Mouse (Mus musculus) frontal cortex, adult 2 months (tissue): ENCODE data around the gene Mxd4. TPM values are rescaled to one million over a fixed set of nuclear protein-coding genes. Genes with fewer than 3 reads are reported as not detected.

ENCODE experiments used
- DNase-seq, 2 experiments: peaks; one replicate each; pipeline ENCODE4 v3.0.0; 2022; ENCODE audit warnings: low spot score in 1 of 2; ENCODE audit errors: extremely low spot score in 1 of 2
- polyA plus RNA-seq: library from polyadenylated mRNA; depleted of rRNA; stranded (reverse); fragments of >200 nt; gene quantifications from 2 replicates; pipeline ENCODE4 v1.2.3, GENCODE M21; 2012; rRNA removed

Mxd4 gene
- polyA plus RNA-seq, 1 experiment: 105 TPM

DNA sequence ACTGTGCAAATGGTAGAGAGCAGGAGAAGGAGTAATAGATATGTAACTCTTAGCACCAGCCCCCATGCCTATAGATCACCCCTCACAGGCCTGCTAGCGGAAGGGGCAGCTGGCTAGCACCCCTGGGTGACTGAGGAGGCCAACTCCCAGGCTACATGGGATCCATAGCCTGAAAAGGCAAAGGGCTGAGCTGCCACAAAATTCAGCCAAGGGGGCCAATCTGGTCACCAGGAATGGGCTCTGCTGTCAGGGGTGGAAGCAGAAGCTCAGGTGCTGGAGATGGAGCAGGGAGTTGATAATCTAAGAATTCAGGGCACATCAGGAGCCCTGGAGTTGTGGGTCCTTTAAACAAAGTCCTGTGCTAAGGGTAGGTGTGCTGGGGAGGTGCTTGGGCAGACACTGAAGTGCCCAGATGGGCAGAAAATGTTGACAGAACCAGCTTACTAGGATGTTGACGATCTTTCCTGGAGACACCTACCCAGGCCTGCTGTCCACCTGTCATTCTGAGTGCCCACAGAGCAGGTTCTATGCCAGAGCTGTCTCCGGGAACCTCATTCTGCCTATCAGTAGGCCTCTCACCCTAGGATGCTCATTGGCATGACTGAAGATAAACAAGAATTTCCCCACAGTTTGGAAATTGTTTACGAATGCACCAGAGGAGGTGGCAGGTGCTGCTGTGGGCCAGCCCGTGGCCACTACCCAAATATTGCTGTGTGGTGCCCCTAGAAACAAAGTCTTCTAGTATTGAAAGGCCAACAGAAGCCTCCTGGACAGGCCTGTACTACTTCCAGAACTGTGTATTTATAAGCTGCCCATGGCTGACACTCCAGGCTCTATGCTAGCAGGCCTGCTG, 12.7 kb downstream of the Mxd4 start:
- DNase-seq: no peak

DNA sequence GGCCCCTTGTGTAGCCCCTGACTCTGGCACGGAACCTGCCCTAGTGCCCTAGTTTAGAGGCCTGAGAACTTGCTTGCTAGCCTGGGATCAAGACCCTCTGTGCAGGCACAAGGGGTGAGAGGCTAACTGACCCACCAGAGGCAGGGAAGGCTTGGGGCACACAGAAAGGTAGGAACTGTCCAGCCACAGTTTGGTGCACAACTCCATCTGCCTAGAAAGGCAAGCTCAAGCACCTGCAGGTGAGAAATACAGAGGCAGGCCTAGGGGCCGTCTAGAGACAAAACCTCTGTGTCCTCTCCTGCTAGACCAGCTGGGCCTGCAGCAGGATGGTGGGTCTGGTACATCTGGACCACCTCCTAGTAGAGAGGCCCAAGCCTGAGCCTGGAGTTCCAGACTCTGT, 13.5 kb downstream of the Mxd4 start:
- no peak for DNase-seq

DNA sequence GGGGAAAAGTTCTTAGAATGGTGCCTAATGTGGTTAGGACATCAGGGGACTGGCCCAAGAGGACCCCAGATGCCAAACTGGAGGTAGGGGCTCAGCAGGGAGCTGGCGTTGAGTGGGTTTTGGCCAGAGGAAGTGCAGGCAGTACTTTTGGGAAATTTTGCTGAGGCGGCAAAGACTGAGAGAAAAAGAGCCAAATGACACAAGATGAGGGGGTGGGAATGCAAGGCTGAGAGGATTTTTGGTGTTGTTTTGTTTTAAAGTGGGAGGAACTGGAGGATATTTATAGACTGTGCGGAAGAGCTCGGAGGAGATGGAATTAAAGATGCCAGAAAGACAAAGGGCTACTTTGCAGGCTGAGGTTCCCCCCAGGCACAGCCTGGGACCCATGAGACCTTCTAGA, 16.8 kb downstream of the Mxd4 start:
- peak in 1 of 2 experiments; percentile 56 for DNase-seq

- no peak for DNase-seq
Measured at GRCm38 (mm10) chr5:34169954-34170353, 17.6 kb downstream of the Mxd4 start.

DNA sequence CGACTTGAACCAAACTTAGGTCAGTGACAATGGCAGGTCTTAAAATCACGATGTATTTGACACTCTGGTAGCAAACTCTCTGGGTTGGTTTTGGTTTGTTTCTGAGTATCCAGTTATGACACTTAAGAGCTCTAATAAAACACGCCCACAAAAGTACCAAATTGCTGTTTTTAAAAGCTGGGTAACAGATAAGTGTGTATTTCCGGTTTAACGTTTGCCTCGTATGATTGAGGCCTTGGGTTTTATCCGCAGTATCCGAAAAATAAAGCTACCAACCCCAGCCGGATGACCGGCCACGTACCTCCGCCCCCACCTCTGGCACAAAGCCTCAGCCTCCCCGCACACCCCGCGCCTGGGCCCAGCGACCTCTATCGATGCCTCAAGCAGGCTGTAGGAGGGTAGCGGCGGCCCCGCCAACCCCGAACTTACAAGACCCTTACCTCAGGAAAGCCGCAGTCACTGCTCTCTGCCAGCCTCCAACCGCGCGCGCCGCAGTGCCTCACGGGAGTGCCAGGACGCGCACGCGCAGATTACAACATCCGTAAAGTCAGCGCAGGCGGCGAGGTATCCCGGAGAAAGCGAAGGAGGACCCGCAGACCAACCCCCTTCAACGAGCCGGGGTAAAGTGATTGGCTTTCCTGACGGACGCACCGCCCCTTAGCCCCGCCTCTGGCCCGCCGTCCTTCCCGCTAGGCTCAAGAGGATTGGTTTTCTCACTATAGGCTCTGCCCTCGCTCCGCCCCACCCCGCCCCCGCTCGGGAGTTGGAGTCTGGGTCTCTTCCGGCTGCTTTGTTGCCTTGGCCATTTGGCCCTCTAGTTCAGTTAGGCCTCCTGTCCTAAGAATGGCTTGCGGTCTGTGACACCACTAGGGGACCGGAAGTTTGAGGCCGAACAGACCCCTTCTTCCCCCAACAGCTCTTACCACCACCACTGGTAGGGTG, 18.3 kb downstream of the Mxd4 start, which contains the start of the genes Poln and Haus3:
Gene Poln (minus strand): TSS at position 499 of the 942 bp plus-strand sequence.
Gene Haus3 (minus strand): TSS at position 578 of the 942 bp plus-strand sequence.
- DNase-seq: peak; percentile 97 to 98

DNA sequence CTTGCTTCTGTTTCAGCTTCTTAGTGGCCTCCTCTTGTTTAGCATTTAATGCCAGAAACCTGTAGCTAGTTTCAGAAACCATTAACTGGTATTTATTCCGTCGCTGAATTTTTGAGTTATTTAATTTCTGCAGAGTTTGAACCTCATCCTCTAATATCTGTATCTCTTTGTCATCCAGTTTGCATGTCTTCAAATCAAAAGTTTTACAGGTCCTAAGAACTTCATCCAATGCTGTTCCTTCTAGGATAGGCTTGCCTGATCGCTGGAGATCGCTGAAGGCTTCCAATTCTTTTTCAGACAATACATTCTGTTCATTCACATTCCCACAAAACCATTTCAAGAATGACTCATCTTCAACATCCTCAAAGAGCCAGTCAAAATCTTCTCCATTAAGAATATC, 19.7 kb downstream of the Mxd4 start:
- DNase-seq: no peak

- DNase-seq: no peak
Measured at GRCm38 (mm10) chr5:34165793-34166192, 21.7 kb downstream of the Mxd4 start.

- no peak for DNase-seq
Measured at GRCm38 (mm10) chr5:34148476-34148875, 39.0 kb downstream of the Mxd4 start.

- peak in 1 of 2 experiments; percentile 17 for DNase-seq
Measured at GRCm38 (mm10) chr5:34147554-34147953, 40.0 kb downstream of the Mxd4 start.

DNA sequence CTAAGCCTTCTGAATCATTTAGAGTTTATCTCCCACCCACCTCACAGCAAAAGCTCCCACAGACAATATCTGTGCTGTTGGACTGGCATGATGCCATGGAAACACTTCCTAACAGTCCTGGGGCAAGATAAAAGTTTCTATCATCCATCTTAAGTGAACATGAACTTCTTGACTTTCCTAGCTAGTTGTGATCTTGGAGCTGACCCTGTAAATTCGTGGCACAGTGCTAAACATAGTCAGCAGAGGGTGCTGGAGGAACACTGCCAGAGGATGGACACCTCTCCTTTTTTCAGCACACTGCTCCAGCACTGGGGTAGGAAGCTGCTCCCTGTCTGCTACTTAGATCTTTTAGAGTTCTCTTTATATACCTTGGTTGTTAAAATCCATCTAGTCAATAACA, 47.8 kb downstream of the Mxd4 start:
- peak; percentile 3 to 53 for DNase-seq

GRCm38 (mm10) chr5:34132731-34133130, 54.8 kb downstream of the Mxd4 start:
- DNase-seq: peak; percentile 6 to 16

GRCm38 (mm10) chr5:34124131-34124530, 63.4 kb downstream of the Mxd4 start:
- DNase-seq: no peak

Other genes with a start within 250 kb of the Mxd4 start
- gene Gm1673, start 204.3 kb downstream of the Mxd4 start, polyA plus RNA-seq: 169 and 190 TPM in 2 replicates
- 138 and 150 TPM in 2 replicates for gene Nat8l, start 191.7 kb downstream of the Mxd4 start, polyA plus RNA-seq
- 1.2 TPM in 2 replicates for gene Poln, start 18.3 kb downstream of the Mxd4 start, polyA plus RNA-seq
- gene Haus3, start 18.2 kb downstream of the Mxd4 start, polyA plus RNA-seq: 6.5 and 6.7 TPM in 2 replicates
- gene Zfyve28, start 100.7 kb upstream of the Mxd4 start, polyA plus RNA-seq: 37.6 and 37.8 TPM in 2 replicates
- gene Cfap99, start 100.9 kb upstream of the Mxd4 start, polyA plus RNA-seq: 0.30 and 0.42 TPM in 2 replicates
- gene Rnf4, start 148.6 kb upstream of the Mxd4 start, polyA plus RNA-seq: 84.9 TPM in 2 replicates
- gene Fam193a, start 182.2 kb upstream of the Mxd4 start, polyA plus RNA-seq: 37.0 and 39.7 TPM in 2 replicates